Mouse (Mus musculus): ENCODE data around the gene Bicdl2. TPM values are rescaled to one million over a fixed set of nuclear protein-coding genes. Genes with fewer than 3 reads are reported as not detected.

Bicdl2 gene
- total RNA-seq, 2 experiments from 2014 or later: not detected

GRCm38 (mm10) chr17:23704741-23705140, 44.4 kb downstream of the Bicdl2 start:
- no peak for DNase-seq
- intact Hi-C loops (cut with DNase I): no loop called here

GRCm38 (mm10) chr17:23705525-23706104, 45.3 kb downstream of the Bicdl2 start:
- intact Hi-C loops (cut with DNase I): loop anchor here (2.0 kb wide), 2 partner anchors 45 to 135 kb away; partner anchors contain the start of gene Bicdl2

GRCm38 (mm10) chr17:23706212-23706611, 45.9 kb downstream of the Bicdl2 start:
- DNase-seq: peak; percentile 76 to 83
- intact Hi-C loops (cut with DNase I): loop anchor here (2.0 kb wide), 2 partner anchors 45 to 135 kb away; partner anchors contain the start of gene Bicdl2

More at GRCm38 (mm10) chr17:23705525-23706104, 45.3 kb downstream of the Bicdl2 start:
- no peak for DNase-seq

GRCm38 (mm10) chr17:23717003-23717402, 56.7 kb downstream of the Bicdl2 start:
- intact Hi-C loops (cut with DNase I): no loop called here

More at GRCm38 (mm10) chr17:23717003-23717402, 56.7 kb downstream of the Bicdl2 start:
- DNase-seq: no peak

Other genes with a start within 250 kb of the Bicdl2 start
- gene Vmn2r117, start 180.8 kb upstream of the Bicdl2 start, total RNA-seq (2021): not detected
- gene Zfp213, start 96.3 kb upstream of the Bicdl2 start, total RNA-seq (2021): 1 to 10 TPM; 4.9 to 5.8 TPM
- 1 to 10 TPM; 4.3 to 5.0 TPM for gene Zfp13, start 61.0 kb upstream of the Bicdl2 start, total RNA-seq (2021)
- gene Zscan10, start 59.6 kb upstream of the Bicdl2 start, total RNA-seq (2021): not detected
- under 1 TPM; 0.10 to 0.24 TPM for gene Mmp25, start 15.2 kb upstream of the Bicdl2 start, total RNA-seq (2021)
- 100 to 1,000 TPM; 186 to 198 TPM for gene Hcfc1r1, start 13.1 kb downstream of the Bicdl2 start, total RNA-seq (2021)
- 10 to 100 TPM; 13.5 to 15.9 TPM for gene Thoc6, start 13.4 kb downstream of the Bicdl2 start, total RNA-seq (2021)
- 10 to 100 TPM; 43.8 to 76.5 TPM for gene Tnfrsf12a, start 17.0 kb downstream of the Bicdl2 start, total RNA-seq (2021)
- gene Cldn6, start 18.7 kb downstream of the Bicdl2 start, total RNA-seq (2021): not detected
- gene Cldn9, start 23.5 kb downstream of the Bicdl2 start, total RNA-seq (2021): not detected
- not detected for gene 1520401A03Rik, start 62.3 kb downstream of the Bicdl2 start, total RNA-seq (2021)
- gene Pkmyt1, start 65.8 kb downstream of the Bicdl2 start, total RNA-seq (2021): 1 to 10 TPM; 3.1 to 3.6 TPM
- gene Paqr4, start 80.4 kb downstream of the Bicdl2 start, total RNA-seq (2021): 10 to 100 TPM; 21.8 to 23.4 TPM
- gene Kremen2, start 85.3 kb downstream of the Bicdl2 start, total RNA-seq (2021): not detected
- 10 to 100 TPM; 30.2 to 30.8 TPM for gene Flywch1, start 111.1 kb downstream of the Bicdl2 start, total RNA-seq (2021)
- 1 to 10 TPM; 1.6 TPM for gene Flywch2, start 125.6 kb downstream of the Bicdl2 start, total RNA-seq (2021)
- gene Srrm2, start 130.0 kb downstream of the Bicdl2 start, total RNA-seq (2021): 100 to 1,000 TPM; 192 to 227 TPM
- 100 to 1,000 TPM; 339 to 355 TPM for gene Elob, start 168.6 kb downstream of the Bicdl2 start, total RNA-seq (2021)
- not detected for gene Prss33, start 175.6 kb downstream of the Bicdl2 start, total RNA-seq (2021)
- gene Prss32, start 183.3 kb downstream of the Bicdl2 start, total RNA-seq (2021): not detected
- gene Prss41, start 183.7 kb downstream of the Bicdl2 start, total RNA-seq (2021): not detected
- gene Prss21, start 207.6 kb downstream of the Bicdl2 start, total RNA-seq (2021): not detected
- gene Dcpp1, start 220.4 kb downstream of the Bicdl2 start, total RNA-seq (2021): not detected
- not detected for gene Dcpp2, start 220.4 kb downstream of the Bicdl2 start, total RNA-seq (2021)

Data from heart, postnatal 14 days (tissue).